Mouse (Mus musculus) testis, postnatal 10 days (tissue): ENCODE results near the gene Dcaf5.

ENCODE experiments used
- DNase-seq: peaks from one replicate; pipeline ENCODE4 v3.0.0; 2021; ENCODE audit warnings: low spot score

Gene Dcaf5

GRCm38 (mm10) chr12:80407824-80408223, 28.6 kb downstream of the Dcaf5 start:
- DNase-seq = peak; percentile 60

GRCm38 (mm10) chr12:80406650-80407049, 29.8 kb downstream of the Dcaf5 start:
- peak; percentile 79 for DNase-seq

GRCm38 (mm10) chr12:80404139-80404538, 32.3 kb downstream of the Dcaf5 start:
- no peak for DNase-seq

- DNase-seq = no peak
Observed at GRCm38 (mm10) chr12:80399147-80399546, 37.3 kb downstream of the Dcaf5 start.

GRCm38 (mm10) chr12:80396397-80396796, 40.0 kb downstream of the Dcaf5 start:
- no peak for DNase-seq

GRCm38 (mm10) chr12:80395270-80395669, 41.1 kb downstream of the Dcaf5 start:
- DNase-seq = no peak

- peak; percentile 54 for DNase-seq
Observed at GRCm38 (mm10) chr12:80394045-80394444, 42.4 kb downstream of the Dcaf5 start.

GRCm38 (mm10) chr12:80389448-80389847, 47.0 kb downstream of the Dcaf5 start:
- no peak for DNase-seq

GRCm38 (mm10) chr12:80387326-80387725, 49.1 kb downstream of the Dcaf5 start:
- no peak for DNase-seq

GRCm38 (mm10) chr12:80385361-80385760, 51.0 kb downstream of the Dcaf5 start:
- DNase-seq = no peak

GRCm38 (mm10) chr12:80383478-80383877, 52.9 kb downstream of the Dcaf5 start:
- DNase-seq = no peak

- DNase-seq = no peak
Observed at GRCm38 (mm10) chr12:80382794-80383193, 53.6 kb downstream of the Dcaf5 start.

- no peak for DNase-seq
Observed at GRCm38 (mm10) chr12:80379831-80380457, 56.5 kb downstream of the Dcaf5 start.

- no peak for DNase-seq
Observed at GRCm38 (mm10) chr12:80379393-80379792, 57.0 kb downstream of the Dcaf5 start.

GRCm38 (mm10) chr12:80377604-80378003, 58.8 kb downstream of the Dcaf5 start:
- DNase-seq = no peak

- DNase-seq = no peak
Observed at GRCm38 (mm10) chr12:80375721-80376120, 60.7 kb downstream of the Dcaf5 start.

GRCm38 (mm10) chr12:80374736-80375135, 61.7 kb downstream of the Dcaf5 start:
- no peak for DNase-seq

GRCm38 (mm10) chr12:80372946-80373345, 63.5 kb downstream of the Dcaf5 start:
- DNase-seq = no peak

- no peak for DNase-seq
Observed at GRCm38 (mm10) chr12:80367227-80367626, 69.2 kb downstream of the Dcaf5 start.

GRCm38 (mm10) chr12:80366004-80366480, 70.4 kb downstream of the Dcaf5 start:
- DNase-seq = no peak

GRCm38 (mm10) chr12:80365345-80365744, 71.1 kb downstream of the Dcaf5 start:
- DNase-seq = no peak

GRCm38 (mm10) chr12:80361655-80362054, 74.7 kb downstream of the Dcaf5 start:
- no peak for DNase-seq

GRCm38 (mm10) chr12:80360321-80360720, 76.1 kb downstream of the Dcaf5 start:
- DNase-seq = no peak

- no peak for DNase-seq
Observed at GRCm38 (mm10) chr12:80344777-80345231, 91.6 kb downstream of the Dcaf5 start.
